Mouse (Mus musculus) kidney, adult 2 months (tissue): Measurements from ENCODE around the gene Olfr54.

Experiments used
- CTCF ChIP-seq: fragments of 200-500 bp; conservative IDR thresholded peaks from 2 replicates; pipeline ENCODE4 v1.5.1; 2011; ENCODE audit warnings: low read depth, mild to moderate bottlenecking, control low read depth, low read length, moderate library complexity, mixed read lengths; ENCODE audit not compliant: insufficient read depth, insufficient read length
- POLR2A ChIP-seq: fragments of 200-500 bp; IDR thresholded peaks from one replicate; pipeline ENCODE4 v1.6.1; 2011; ENCODE audit warnings: low read depth, low read length, control low read depth

DNA sequence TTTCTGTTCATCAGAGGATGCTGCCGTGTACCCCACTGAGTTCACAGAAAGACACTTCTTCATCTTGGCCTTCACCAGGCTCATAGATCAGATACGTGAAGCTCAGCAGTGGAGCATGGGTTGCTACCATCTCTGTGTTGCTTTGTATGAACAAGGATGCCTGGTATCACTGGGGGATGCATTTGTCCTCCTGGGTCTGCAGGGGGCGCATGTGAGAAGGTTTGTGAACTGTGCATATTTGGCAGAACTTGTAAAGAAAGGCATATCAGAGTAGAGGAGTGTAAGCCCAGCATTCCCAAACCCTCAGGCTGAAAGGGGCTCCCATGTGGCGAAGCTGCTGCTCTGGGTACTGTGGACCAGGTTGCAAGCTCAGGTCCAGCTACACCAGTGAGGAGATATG, 36.8 kb upstream of the Olfr54 start:
- TF ChIP-seq CTCF: peak; percentile 31; the same call in 1 of the 2 replicates
- no peak for TF ChIP-seq POLR2A
